Mouse (Mus musculus): ENCODE data around the gene Il6st.

DNA sequence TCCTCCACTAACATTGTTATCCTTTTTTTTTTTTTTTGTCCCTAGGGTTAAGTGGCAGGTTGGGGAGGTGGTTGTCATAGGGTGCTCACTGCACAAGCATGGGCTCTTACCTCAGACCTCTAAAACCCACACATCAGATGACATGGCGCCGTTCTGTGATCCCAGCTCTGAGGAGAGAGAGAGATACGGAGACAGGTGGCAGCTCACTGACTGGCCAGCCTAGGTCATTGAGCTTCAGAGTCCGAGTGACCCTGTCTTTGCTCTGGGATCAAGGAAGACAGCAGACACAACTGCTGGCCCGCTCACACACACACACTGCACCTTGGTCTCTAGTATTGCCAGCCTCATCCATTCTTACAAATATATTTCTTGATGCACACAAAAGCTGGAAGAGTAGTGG is 18.7 kb downstream of the Il6st start:
- no peak for TF ChIP-seq CTCF (IDR thresholded peaks at IDR 0.05; ENCODE audit: control insufficient read depth, insufficient read depth, insufficient read length)
- TF ChIP-seq MYOG (IDR thresholded peaks at IDR 0.05; ENCODE audit: control insufficient read depth, extremely low read depth, insufficient read length): no peak
